Mouse (Mus musculus) testis, adult 2 months (tissue): ENCODE results near the gene Grem2. TPM values are rescaled to one million over a fixed set of nuclear protein-coding genes. Genes with fewer than 3 reads are reported as not detected.

Experiments
- H3K27ac ChIP-seq: fragments of 200-500 bp; 2 replicates; pipeline ENCODE4 v1.5.1; 2012; ENCODE audit warnings: low read depth, low read length; ENCODE audit not compliant: control insufficient read depth, insufficient read depth
- H3K27me3 ChIP-seq: fragments of 200-500 bp; 2 replicates; pipeline ENCODE4 v1.6.1; 2012; ENCODE audit warnings: mild to moderate bottlenecking, low read length, moderate library complexity; ENCODE audit not compliant: control insufficient read depth, insufficient read depth
- H3K36me3 ChIP-seq: fragments of 200-500 bp; 2 replicates; pipeline ENCODE4 v1.6.1; 2012; ENCODE audit warnings: mild to moderate bottlenecking, low read length; ENCODE audit not compliant: control insufficient read depth, insufficient read depth
- H3K4me1 ChIP-seq: fragments of 200-500 bp; 2 replicates; pipeline ENCODE4 v1.6.1; 2012; ENCODE audit warnings: low read length; ENCODE audit not compliant: control insufficient read depth, insufficient read depth
- H3K4me3 ChIP-seq: fragments of 200-500 bp; 2 replicates; pipeline ENCODE4 v1.5.1; 2012; ENCODE audit warnings: low read depth, mild to moderate bottlenecking, low read length, moderate library complexity, mixed read lengths; ENCODE audit not compliant: control insufficient read depth
- CTCF ChIP-seq: fragments of 200-500 bp; IDR thresholded peaks from 2 replicates; pipeline ENCODE4 v1.5.1; 2012; ENCODE audit warnings: low read depth, mild to moderate bottlenecking, inconsistent platforms, low read length, moderate library complexity; ENCODE audit not compliant: control insufficient read depth, insufficient read depth, insufficient replicate concordance
- POLR2A ChIP-seq: fragments of 200-500 bp; IDR thresholded peaks from 2 replicates; pipeline ENCODE4 v1.6.1; 2012; ENCODE audit warnings: low read depth, mild to moderate bottlenecking, inconsistent platforms, low read length, moderate library complexity; ENCODE audit not compliant: control insufficient read depth
- polyA plus RNA-seq: library from polyadenylated mRNA; depleted of rRNA; stranded (reverse); fragments of >200 nt; gene quantifications from 2 replicates; pipeline ENCODE4 v1.2.3, GENCODE M21; 2012

Gene Grem2
- polyA plus RNA-seq, 1 experiment = 0.05 TPM

DNA sequence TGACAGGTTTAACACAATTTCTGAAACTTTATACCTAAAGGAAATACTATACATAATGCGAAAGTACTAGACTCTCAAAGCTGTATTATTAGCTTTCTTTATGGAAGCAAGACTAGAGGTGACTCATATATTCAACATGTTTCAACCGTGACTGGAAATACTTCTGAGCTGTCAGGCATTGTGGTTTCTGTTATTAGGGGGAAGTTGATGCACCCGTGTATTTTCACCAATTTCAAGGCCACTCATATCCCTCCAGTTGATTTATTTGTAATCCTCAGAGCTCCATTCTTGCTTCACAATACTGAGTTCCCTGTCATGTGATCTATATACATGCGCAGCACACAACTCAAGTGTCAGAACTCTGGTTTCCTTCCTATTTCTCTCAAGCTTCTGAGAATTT lies 46.4 kb downstream of the Grem2 start:
- no peaks in the 10 kb centered on the region for H3K4me1 ChIP-seq
- H3K4me3 ChIP-seq = no peak overlapping the region
- H3K36me3 ChIP-seq = no peaks in the 10 kb centered on the region
- no peaks in the 10 kb centered on the region for H3K27me3 ChIP-seq
- no peak overlapping the region for H3K27ac ChIP-seq
- TF ChIP-seq POLR2A (no peak), CTCF (no peak)

- no peak overlapping the region for H3K27ac ChIP-seq
- H3K27me3 ChIP-seq = no peaks in the 10 kb centered on the region
- no peak for TF ChIP-seq CTCF
- no peak for TF ChIP-seq POLR2A
- H3K4me1 ChIP-seq = no peaks in the 10 kb centered on the region
- no peaks in the 10 kb centered on the region for H3K36me3 ChIP-seq
- no peak overlapping the region for H3K4me3 ChIP-seq
Observed at GRCm38 (mm10) chr1:174860407-174861118, 61.1 kb downstream of the Grem2 start.

GRCm38 (mm10) chr1:174856188-174856587 lies 65.4 kb downstream of the Grem2 start:
- Histone ChIP-seq H3K36me3 (no peaks in the 10 kb centered on the region), H3K4me1 (no peaks in the 10 kb centered on the region), H3K27me3 (no peaks in the 10 kb centered on the region), H3K27ac (no peak overlapping the region), H3K4me3 (no peak overlapping the region)
- no peak for TF ChIP-seq CTCF
- no peak for TF ChIP-seq POLR2A

- Histone ChIP-seq H3K27ac (no peak overlapping the region), H3K27me3 (no peaks in the 10 kb centered on the region), H3K4me1 (no peaks in the 10 kb centered on the region), H3K36me3 (no peaks in the 10 kb centered on the region), H3K4me3 (no peak overlapping the region)
- TF ChIP-seq POLR2A (no peak), CTCF (no peak)
Observed at GRCm38 (mm10) chr1:174844786-174845185, 76.8 kb downstream of the Grem2 start.

DNA sequence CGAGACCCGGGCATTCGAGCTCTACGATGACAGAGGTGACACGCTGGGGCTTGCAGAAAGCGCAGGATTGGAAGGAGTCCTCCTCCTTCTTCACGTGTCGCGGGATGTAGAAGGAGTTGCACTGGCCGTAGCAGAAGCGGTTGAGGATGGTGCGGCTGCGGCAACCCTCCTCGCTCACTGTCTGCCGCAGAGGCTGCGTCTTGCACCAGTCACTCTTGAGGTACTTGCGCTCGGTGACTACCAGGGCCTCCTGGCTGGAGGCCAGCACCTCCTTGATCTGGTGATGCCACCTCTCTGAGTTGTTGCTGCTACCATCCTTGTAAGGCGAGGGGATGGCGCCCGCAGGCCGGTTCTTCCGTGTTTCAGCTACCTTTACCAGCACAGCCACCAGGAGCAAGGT lies 84.8 kb downstream of the Grem2 start:
- TF ChIP-seq CTCF (no peak), POLR2A (no peak)
- H3K36me3 ChIP-seq = no peaks in the 10 kb centered on the region
- no peaks in the 10 kb centered on the region; the same call in 1 of the 2 replicates for H3K4me1 ChIP-seq
- H3K4me3 ChIP-seq = peak overlapping the region; percentile 41
- H3K27ac ChIP-seq = no peak overlapping the region
- H3K27me3 ChIP-seq = no peaks in the 10 kb centered on the region

DNA sequence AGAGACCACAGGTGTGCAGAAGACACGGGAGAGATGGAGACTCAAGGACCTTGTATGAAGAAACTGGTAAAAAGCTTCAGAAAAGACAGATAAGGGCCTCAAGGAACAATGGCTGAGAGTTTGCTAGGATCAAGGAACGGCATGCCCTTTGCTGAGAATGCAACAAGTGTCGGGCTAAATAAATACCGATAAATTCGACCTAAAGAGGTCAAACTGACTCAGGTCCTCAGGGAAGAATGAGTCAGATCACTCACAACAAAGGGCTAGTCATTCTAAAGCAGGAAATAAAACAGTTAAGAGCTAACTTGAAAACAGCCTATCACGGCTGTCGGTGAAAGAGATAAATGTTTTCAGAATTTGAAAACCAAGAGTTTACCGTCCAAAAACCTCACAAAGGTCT lies 95.1 kb downstream of the Grem2 start:
- H3K4me1 ChIP-seq = no peaks in the 10 kb centered on the region
- no peaks in the 10 kb centered on the region for H3K27me3 ChIP-seq
- no peaks in the 10 kb centered on the region for H3K36me3 ChIP-seq
- no peak overlapping the region for H3K4me3 ChIP-seq
- TF ChIP-seq CTCF = no peak
- TF ChIP-seq POLR2A = no peak
- no peak overlapping the region for H3K27ac ChIP-seq

DNA sequence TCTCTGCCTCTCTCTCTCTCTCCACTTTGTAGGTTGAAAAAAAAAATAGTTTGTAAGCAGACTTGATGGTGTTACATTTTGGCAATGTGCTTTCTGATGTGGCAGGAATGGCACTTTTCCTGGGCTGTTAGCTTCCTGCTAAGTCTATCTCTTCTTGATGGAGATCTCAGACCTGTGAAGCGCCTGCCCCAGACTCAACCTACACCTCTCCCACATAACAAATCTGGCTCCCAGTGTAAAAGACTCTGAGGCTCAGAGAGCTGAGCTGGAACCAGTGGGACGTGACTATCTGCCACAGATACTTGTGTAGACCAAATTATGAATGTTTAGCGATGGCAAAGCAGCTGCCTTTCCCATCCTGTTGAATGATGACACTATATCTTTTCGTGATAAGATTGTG lies 109.8 kb downstream of the Grem2 start:
- TF ChIP-seq POLR2A (no peak), CTCF (no peak)
- Histone ChIP-seq H3K27ac (no peak overlapping the region), H3K27me3 (no peaks in the 10 kb centered on the region), H3K4me1 (no peaks in the 10 kb centered on the region), H3K4me3 (no peak overlapping the region), H3K36me3 (no peaks in the 10 kb centered on the region)

DNA sequence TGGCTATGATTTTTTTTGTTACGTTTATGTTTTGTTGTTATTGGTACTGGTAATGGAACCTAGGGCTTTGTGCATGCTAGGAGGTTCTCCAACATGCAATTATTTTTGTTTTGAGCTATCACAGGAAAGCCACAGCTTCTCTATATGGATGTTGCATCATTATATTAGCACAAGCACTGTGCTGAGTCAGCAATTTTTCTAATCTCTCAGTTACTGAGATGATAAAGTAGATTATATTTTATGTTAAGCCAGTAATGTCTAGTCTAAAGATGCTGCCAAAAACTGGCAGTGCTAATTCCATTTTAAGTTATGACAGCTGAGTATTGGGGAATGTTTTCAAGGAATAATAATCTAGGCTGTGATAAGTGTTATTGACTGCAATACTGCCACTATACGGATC lies 133.0 kb downstream of the Grem2 start:
- no peak overlapping the region for H3K27ac ChIP-seq
- no peaks in the 10 kb centered on the region for H3K4me1 ChIP-seq
- no peak for TF ChIP-seq CTCF
- no peak for TF ChIP-seq POLR2A
- H3K36me3 ChIP-seq = no peaks in the 10 kb centered on the region
- no peak overlapping the region for H3K4me3 ChIP-seq
- H3K27me3 ChIP-seq = no peaks in the 10 kb centered on the region
